Mouse (Mus musculus) forebrain, embryonic 12.5 days (tissue): Measurements from ENCODE around the gene Mt4. TPM values are rescaled to one million over a fixed set of nuclear protein-coding genes. Genes with fewer than 3 reads are reported as not detected.

Experiments used
- ATAC-seq: fragments of 200-750 bp; cut with Nextera tagmentation; 2 replicates; pipeline ENCODE4 v1.8.0; 2017; ENCODE audit warnings: moderate TSS enrichment; ENCODE audit not compliant: low FRiP score
- H3K27ac ChIP-seq: fragments of 300-500 bp; sonication (generic); 2 replicates; pipeline ENCODE4 v1.5.1; 2016; ENCODE audit warnings: mild to moderate bottlenecking
- H3K27me3 ChIP-seq: fragments of 300-500 bp; sonication (generic); 2 replicates; pipeline ENCODE4 v1.6.1; 2016; ENCODE audit warnings: mild to moderate bottlenecking
- H3K36me3 ChIP-seq: fragments of 300-500 bp; sonication (generic); replicated peaks from 2 replicates; pipeline ENCODE4 v1.6.1; 2016; ENCODE audit warnings: mild to moderate bottlenecking
- H3K4me1 ChIP-seq: fragments of 300-500 bp; sonication (generic); 2 replicates; pipeline ENCODE4 v1.6.1; 2016
- H3K4me2 ChIP-seq: fragments of 300-500 bp; sonication (generic); 2 replicates; pipeline ENCODE4 v1.6.1; 2016; ENCODE audit warnings: mild to moderate bottlenecking, moderate library complexity
- H3K4me3 ChIP-seq: fragments of 300-500 bp; sonication (generic); replicated peaks from 2 replicates; pipeline ENCODE4 v1.5.1; 2016; ENCODE audit warnings: mild to moderate bottlenecking
- H3K9ac ChIP-seq: fragments of 300-500 bp; sonication (generic); 2 replicates; pipeline ENCODE4 v1.6.1; 2016; ENCODE audit warnings: mild to moderate bottlenecking
- H3K9me3 ChIP-seq: fragments of 300-500 bp; sonication (generic); 2 replicates; pipeline ENCODE4 v1.6.1; 2016
- WGBS: fragments of 180-500 bp; shearing (Covaris S2); methylation state at CpG from one replicate; pipeline ENCODE4 v1.1.7; 2016; 5-methylcytosine and 5-hydroxymethylcytosine counted together
- polyA plus RNA-seq: library from polyadenylated mRNA; unstranded; fragments of >200 nt; fragmentation: Nextera tagmentation; extraction: Ambion mirVana; gene quantifications from 2 replicates; pipeline ENCODE4 v1.2.1, GENCODE M21; 2016

Gene Mt4
- polyA plus RNA-seq, 1 experiment from 2014 or later, result not detected

DNA sequence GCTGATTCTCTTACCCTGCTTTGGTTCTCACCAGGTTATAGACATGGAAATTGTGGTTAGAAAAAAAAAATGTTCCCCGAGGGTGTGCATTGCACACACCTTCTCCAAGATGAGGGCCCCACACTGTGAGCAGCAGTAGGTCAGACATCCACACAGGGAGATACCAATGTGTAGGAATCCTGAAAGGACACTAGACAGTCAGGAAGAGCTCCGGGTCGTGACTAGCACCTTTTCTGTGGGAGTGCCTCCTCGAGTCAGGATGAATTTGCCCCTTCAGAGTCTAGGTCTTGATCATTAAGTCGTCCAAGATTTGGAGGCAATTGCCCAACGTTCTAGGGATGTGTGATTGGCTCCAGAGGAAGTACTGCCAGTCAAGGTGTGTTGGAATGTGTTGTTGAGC is 48.8 kb downstream of the Mt4 start:
- peaks cover 74% of the 10 kb centered on the region for H3K27me3 ChIP-seq
- H3K9ac ChIP-seq, result no peak overlapping the region
- no peak overlapping the region for H3K4me2 ChIP-seq
- no peak for ATAC-seq
- H3K4me3 ChIP-seq, result no peak overlapping the region
- H3K27ac ChIP-seq, result no peak overlapping the region
- no peaks in the 10 kb centered on the region for H3K9me3 ChIP-seq
- H3K36me3 ChIP-seq, result no peaks in the 10 kb centered on the region
- WGBS, result 75% methylated on average over 6 of the region's 6 CpGs
- peaks cover 26% of the 10 kb centered on the region for H3K4me1 ChIP-seq

DNA sequence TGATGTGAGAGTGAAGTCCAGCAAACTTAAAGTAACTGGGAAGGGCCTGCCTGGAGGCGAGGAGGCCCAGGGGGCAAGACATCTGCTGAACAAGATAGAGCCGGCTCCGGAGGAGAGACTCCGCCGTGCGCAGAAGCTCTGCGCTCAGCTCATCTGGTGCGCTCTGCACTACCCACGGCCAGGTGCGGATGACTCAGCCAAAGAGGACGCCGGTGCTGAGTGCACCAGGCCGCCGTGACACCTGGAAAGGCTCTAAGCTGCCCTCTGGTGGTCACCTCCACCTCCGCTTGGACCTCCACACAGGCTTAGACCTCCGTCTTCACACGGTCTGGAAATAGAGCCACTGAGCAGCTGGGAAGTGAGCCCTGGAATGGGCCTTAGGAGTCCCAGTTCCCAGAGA is 49.5 kb downstream of the Mt4 start:
- Histone ChIP-seq H3K36me3 (no peaks in the 10 kb centered on the region), H3K27me3 (peaks cover 69% of the 10 kb centered on the region), H3K4me1 (peaks cover 33% of the 10 kb centered on the region), H3K27ac (no peak overlapping the region), H3K4me2 (peak overlapping the region; percentile 24; the same call in 1 of the 2 replicates), H3K9ac (no peak overlapping the region), H3K4me3 (peak overlapping the region; percentile 11; the same call in 1 of the 2 replicates), H3K9me3 (no peaks in the 10 kb centered on the region)
- peak; percentile 33; the same call in 1 of the 2 replicates for ATAC-seq
- WGBS, result 4% methylated on average over 17 of the region's 17 CpGs

DNA sequence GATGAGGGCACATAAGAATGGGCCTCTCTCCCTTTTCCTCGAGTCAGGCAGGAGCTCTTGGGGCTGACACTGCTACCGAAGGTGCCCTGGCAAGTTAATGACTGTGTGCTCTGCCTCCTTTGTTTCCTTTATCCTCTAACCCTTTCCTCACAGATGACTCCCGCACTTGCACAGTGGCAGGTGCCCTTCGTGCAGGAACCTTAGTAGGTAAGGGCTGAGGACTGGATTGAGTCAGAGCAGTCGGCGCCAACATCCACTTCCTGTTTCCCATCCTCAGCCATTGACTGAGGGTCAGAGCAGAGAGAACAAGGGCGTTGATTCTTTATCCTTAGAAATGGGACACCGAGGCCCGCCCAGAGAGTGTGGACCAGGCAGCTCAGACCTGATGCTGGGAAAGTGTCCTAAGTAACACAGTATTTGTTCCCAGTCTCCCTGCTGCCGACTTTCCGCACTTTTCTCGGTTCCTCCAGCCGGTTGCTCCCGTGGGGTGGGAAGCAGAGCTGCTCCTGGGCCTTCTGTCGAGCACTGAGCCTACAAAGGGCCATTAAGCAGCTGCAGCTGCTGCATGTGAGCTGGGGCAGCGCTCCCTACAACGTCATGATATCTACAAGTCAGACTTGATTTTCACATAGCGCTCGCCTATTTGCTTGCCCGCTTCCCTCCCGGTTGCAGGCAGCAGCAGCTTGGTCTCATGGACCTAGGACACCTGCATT is 50.4 kb downstream of the Mt4 start:
- no peak overlapping the region for H3K9ac ChIP-seq
- H3K27ac ChIP-seq, result no peak overlapping the region
- peaks cover 60% of the 10 kb centered on the region for H3K27me3 ChIP-seq
- H3K4me3 ChIP-seq, result no peak overlapping the region
- no peak overlapping the region for H3K4me2 ChIP-seq
- peaks cover 33% of the 10 kb centered on the region for H3K4me1 ChIP-seq
- H3K9me3 ChIP-seq, result no peaks in the 10 kb centered on the region
- 32% methylated on average over 21 of the region's 21 CpGs for WGBS
- no peaks in the 10 kb centered on the region for H3K36me3 ChIP-seq
- no peak for ATAC-seq

Other genes with a start within 250 kb of the Mt4 start
- 66.3 and 68.5 TPM in 2 replicates for gene Amfr, start 124.4 kb upstream of the Mt4 start, polyA plus RNA-seq
- gene Nudt21, start 100.2 kb upstream of the Mt4 start, polyA plus RNA-seq, result 205 and 206 TPM in 2 replicates
- gene Ogfod1, start 100.0 kb upstream of the Mt4 start, polyA plus RNA-seq, result 15.0 and 15.9 TPM in 2 replicates
- gene Bbs2, start 38.3 kb upstream of the Mt4 start, polyA plus RNA-seq, result 18.1 and 23.4 TPM in 2 replicates
- 82.2 and 103 TPM in 2 replicates for gene Mt3, start 15.4 kb downstream of the Mt4 start, polyA plus RNA-seq
- gene Mt2, start 35.5 kb downstream of the Mt4 start, polyA plus RNA-seq, result 34.1 and 35.0 TPM in 2 replicates
- gene Mt1, start 41.9 kb downstream of the Mt4 start, polyA plus RNA-seq, result 64.4 and 76.2 TPM in 2 replicates
- 110 and 121 TPM in 2 replicates for gene Nup93, start 77.4 kb downstream of the Mt4 start, polyA plus RNA-seq
- gene Slc12a3, start 192.0 kb downstream of the Mt4 start, polyA plus RNA-seq, result 0.10 TPM in 1 of 2 replicates, not detected in the other
- 52.0 and 58.0 TPM in 2 replicates for gene Herpud1, start 249.2 kb downstream of the Mt4 start, polyA plus RNA-seq